Mouse (Mus musculus): ENCODE results near the gene 4922502D21Rik.
A peak's percentile ranks its signal among the peaks of the same experiment; 100 is the strongest.
"Not testable (repeated sequence)": the region's sequence is repeated elsewhere in the genome, so short reads cannot be mapped to it uniquely, and the experiment has no call there.

The 4922502D21Rik gene

GRCm38 (mm10) chr6:129331610-129332009 is at the start of gene 4922502D21Rik:
4922502D21Rik (minus strand) TSS chr6:129331796.
- no peak for DNase-seq (ENCODE audit: low spot score in 2 of 2)

GRCm38 (mm10) chr6:129380454-129380853 is 48.9 kb upstream of the 4922502D21Rik start:
- DNase-seq (ENCODE audit: low spot score in 2 of 2) = no peak

GRCm38 (mm10) chr6:129374937-129375471 is 43.4 kb upstream of the 4922502D21Rik start:
- no peak for DNase-seq (ENCODE audit: low spot score in 2 of 2)

GRCm38 (mm10) chr6:129369374-129370132 is 38.0 kb upstream of the 4922502D21Rik start:
- no peak for DNase-seq (ENCODE audit: low spot score in 2 of 2)

- peak in 1 of 2 experiments; percentile 75 for DNase-seq (ENCODE audit: low spot score in 2 of 2)
Observed at GRCm38 (mm10) chr6:129365959-129366359, 34.4 kb upstream of the 4922502D21Rik start.

- DNase-seq (ENCODE audit: low spot score in 2 of 2) = no peak
Observed at GRCm38 (mm10) chr6:129363942-129364341, 32.3 kb upstream of the 4922502D21Rik start.

GRCm38 (mm10) chr6:129359515-129359914 is 27.9 kb upstream of the 4922502D21Rik start:
- DNase-seq (ENCODE audit: low spot score in 2 of 2) = no peak

- DNase-seq (ENCODE audit: low spot score in 2 of 2) = no peak
Observed at GRCm38 (mm10) chr6:129356430-129356829, 24.8 kb upstream of the 4922502D21Rik start.

- DNase-seq (ENCODE audit: low spot score in 2 of 2) = no peak
Observed at GRCm38 (mm10) chr6:129355774-129356173, 24.2 kb upstream of the 4922502D21Rik start.

GRCm38 (mm10) chr6:129351091-129351490 is 19.5 kb upstream of the 4922502D21Rik start:
- no peak for DNase-seq (ENCODE audit: low spot score in 2 of 2)

GRCm38 (mm10) chr6:129349524-129350352 is 18.1 kb upstream of the 4922502D21Rik start:
- peak in 1 of 2 experiments; percentile 8 for DNase-seq (ENCODE audit: low spot score in 2 of 2)

GRCm38 (mm10) chr6:129344408-129344807 is 12.8 kb upstream of the 4922502D21Rik start:
- DNase-seq (ENCODE audit: low spot score in 2 of 2) = no peak

GRCm38 (mm10) chr6:129342391-129342790 is 10.8 kb upstream of the 4922502D21Rik start, which contains the start of gene Clec12a:
Clec12a (plus strand) TSS chr6:129342691.
- not testable (repeated sequence) for DNase-seq (ENCODE audit: low spot score in 2 of 2)

- DNase-seq (ENCODE audit: low spot score in 2 of 2) = no peak
Observed at GRCm38 (mm10) chr6:129337751-129338150, 6.2 kb upstream of the 4922502D21Rik start.

- peak; percentile 62 to 65 for DNase-seq (ENCODE audit: low spot score in 2 of 2)
Observed at GRCm38 (mm10) chr6:129333674-129334078, 2.1 kb upstream of the 4922502D21Rik start.

- no peak for DNase-seq (ENCODE audit: low spot score in 2 of 2)
Observed at GRCm38 (mm10) chr6:129326568-129327150, 4.9 kb downstream of the 4922502D21Rik start.

- peak in 1 of 2 experiments; percentile 25 for DNase-seq (ENCODE audit: low spot score in 2 of 2)
Observed at GRCm38 (mm10) chr6:129326016-129326415, 5.6 kb downstream of the 4922502D21Rik start.

GRCm38 (mm10) chr6:129319331-129319730 is 12.3 kb downstream of the 4922502D21Rik start:
- DNase-seq (ENCODE audit: low spot score in 2 of 2) = no peak

GRCm38 (mm10) chr6:129318395-129318794 is 13.2 kb downstream of the 4922502D21Rik start:
- DNase-seq (ENCODE audit: low spot score in 2 of 2) = peak in 1 of 2 experiments; percentile 36

GRCm38 (mm10) chr6:129316463-129316862 is 15.1 kb downstream of the 4922502D21Rik start:
- no peak for DNase-seq (ENCODE audit: low spot score in 2 of 2)

GRCm38 (mm10) chr6:129315698-129316097 is 15.9 kb downstream of the 4922502D21Rik start:
- DNase-seq (ENCODE audit: low spot score in 2 of 2) = no peak

GRCm38 (mm10) chr6:129314655-129315168 is 16.9 kb downstream of the 4922502D21Rik start:
- DNase-seq (ENCODE audit: low spot score in 2 of 2) = no peak

Measured in thymus, postnatal 10 days (tissue).